Mouse (Mus musculus) neural tube, embryonic 15.5 days (tissue): ENCODE measurements around the gene Fam174a. TPM values are rescaled to one million over a fixed set of nuclear protein-coding genes. Genes with fewer than 3 reads are reported as not detected.
A peak's percentile ranks its signal among the peaks of the same experiment; 100 is the strongest.

ENCODE experiments used
- ATAC-seq: fragments of 200-750 bp; cut with Nextera tagmentation; 2 replicates; pipeline ENCODE4 v1.8.0; 2017; ENCODE audit warnings: mild to moderate bottlenecking, moderate TSS enrichment, moderate library complexity; ENCODE audit not compliant: low FRiP score
- H3K27ac ChIP-seq: fragments of 300-500 bp; sonication (generic); replicated peaks from 2 replicates; pipeline ENCODE4 v1.5.1; 2015; ENCODE audit warnings: mild to moderate bottlenecking, inconsistent platforms
- H3K27me3 ChIP-seq: fragments of 300-500 bp; sonication (generic); replicated peaks from 2 replicates; pipeline ENCODE4 v1.6.1; 2015; ENCODE audit warnings: inconsistent platforms
- H3K36me3 ChIP-seq: fragments of 300-500 bp; sonication (generic); 2 replicates; pipeline ENCODE4 v1.6.1; 2015; ENCODE audit warnings: inconsistent platforms
- H3K4me1 ChIP-seq: fragments of 300-500 bp; sonication (generic); 2 replicates; pipeline ENCODE4 v1.6.1; 2015; ENCODE audit warnings: inconsistent platforms
- H3K4me2 ChIP-seq: fragments of 300-500 bp; sonication (generic); 2 replicates; pipeline ENCODE4 v1.6.1; 2015; ENCODE audit warnings: inconsistent platforms, mild to moderate bottlenecking, moderate library complexity
- H3K4me3 ChIP-seq: fragments of 300-500 bp; sonication (generic); replicated peaks from 2 replicates; pipeline ENCODE4 v1.5.1; 2015; ENCODE audit warnings: mild to moderate bottlenecking, inconsistent platforms
- H3K9ac ChIP-seq: fragments of 300-500 bp; sonication (generic); replicated peaks from 2 replicates; pipeline ENCODE4 v1.6.1; 2015; ENCODE audit warnings: mild to moderate bottlenecking, inconsistent platforms
- H3K9me3 ChIP-seq: fragments of 300-500 bp; sonication (generic); replicated peaks from 2 replicates; pipeline ENCODE4 v1.6.1; 2016; ENCODE audit warnings: inconsistent platforms
- WGBS: fragments of 180-500 bp; shearing (Covaris S2); methylation state at CpG from one replicate; pipeline ENCODE4 v1.1.7; 2015; ENCODE audit warnings: mixed read lengths; 5-methylcytosine and 5-hydroxymethylcytosine counted together
- polyA plus RNA-seq: library from polyadenylated mRNA; unstranded; fragments of >200 nt; fragmentation: Nextera tagmentation; extraction: Ambion mirVana; gene quantifications from 2 replicates; pipeline ENCODE4 v1.2.1, GENCODE M21; 2015

Gene Fam174a
- polyA plus RNA-seq, result 29.0 and 31.3 TPM in 2 replicates

- Histone ChIP-seq H3K4me2 (peak within 1 kb of the TSS; percentile 81), H3K9ac (peak within 1 kb of the TSS; percentile 93)
- under 1% methylated on average over 79 of the region's 79 CpGs for WGBS
Observed at GRCm38 (mm10) chr1:95313393-95314228, at the start of gene Fam174a. Gene Fam174a, plus strand, starts transcription at chr1:95313623.

GRCm38 (mm10) chr1:95263843-95264242 is 49.6 kb upstream of the Fam174a start:
- WGBS, result 24% methylated on average over 2 of the region's 2 CpGs
- ATAC-seq, result no peak

More at GRCm38 (mm10) chr1:95313393-95314228, at the start of gene Fam174a:
- Histone ChIP-seq H3K4me1 (peaks cover 25% of the 10 kb centered on the region), H3K27ac (peak within 1 kb of the TSS; percentile 92), H3K4me3 (peak within 1 kb of the TSS; percentile 89), H3K9me3 (no peaks in the 10 kb centered on the region), H3K36me3 (no peaks in the 10 kb centered on the region), H3K27me3 (no peaks in the 10 kb centered on the region)
- peak; percentile 99 for ATAC-seq

GRCm38 (mm10) chr1:95267950-95268724 is 45.3 kb upstream of the Fam174a start:
- Histone ChIP-seq H3K27ac (no peak overlapping the region), H3K4me2 (peak overlapping the region; percentile 11; the same call in 1 of the 2 replicates), H3K4me3 (no peak overlapping the region), H3K9me3 (no peaks in the 10 kb centered on the region), H3K27me3 (no peaks in the 10 kb centered on the region), H3K36me3 (no peaks in the 10 kb centered on the region), H3K9ac (no peak overlapping the region), H3K4me1 (no peaks in the 10 kb centered on the region)
- peak; percentile 31; the same call in 1 of the 2 replicates for ATAC-seq
- 71% methylated on average over 13 of the region's 13 CpGs for WGBS

More at GRCm38 (mm10) chr1:95263843-95264242, 49.6 kb upstream of the Fam174a start:
- no peaks in the 10 kb centered on the region for H3K9me3 ChIP-seq
- H3K27ac ChIP-seq, result no peak overlapping the region
- no peaks in the 10 kb centered on the region for H3K4me1 ChIP-seq
- no peaks in the 10 kb centered on the region for H3K27me3 ChIP-seq
- no peaks in the 10 kb centered on the region for H3K36me3 ChIP-seq
- no peak overlapping the region for H3K4me3 ChIP-seq
- no peak overlapping the region for H3K9ac ChIP-seq
- no peak overlapping the region for H3K4me2 ChIP-seq

- no peak overlapping the region for H3K9ac ChIP-seq
- no peaks in the 10 kb centered on the region for H3K36me3 ChIP-seq
- H3K27me3 ChIP-seq, result no peaks in the 10 kb centered on the region
- H3K27ac ChIP-seq, result no peak overlapping the region
- no peak for ATAC-seq
- WGBS, result 33% methylated on average over 1 of the region's 1 CpGs
- H3K4me1 ChIP-seq, result no peaks in the 10 kb centered on the region
- no peak overlapping the region for H3K4me3 ChIP-seq
- no peak overlapping the region for H3K4me2 ChIP-seq
- no peaks in the 10 kb centered on the region for H3K9me3 ChIP-seq
Observed at GRCm38 (mm10) chr1:95273321-95273720, 40.1 kb upstream of the Fam174a start.

- ATAC-seq, result no peak
- 74% methylated on average over 5 of the region's 5 CpGs for WGBS
- Histone ChIP-seq H3K27me3 (no peaks in the 10 kb centered on the region), H3K36me3 (no peaks in the 10 kb centered on the region), H3K4me2 (no peak overlapping the region), H3K9me3 (no peaks in the 10 kb centered on the region), H3K4me1 (peaks cover 5% of the 10 kb centered on the region; the same call in 1 of the 2 replicates), H3K27ac (no peak overlapping the region), H3K9ac (no peak overlapping the region), H3K4me3 (no peak overlapping the region)
Observed at GRCm38 (mm10) chr1:95308324-95308723, 5.1 kb upstream of the Fam174a start.

- Histone ChIP-seq H3K27me3 (no peaks in the 10 kb centered on the region), H3K4me1 (peaks cover 25% of the 10 kb centered on the region), H3K36me3 (no peaks in the 10 kb centered on the region), H3K4me2 (peak overlapping the region; percentile 81), H3K9ac (peak overlapping the region; percentile 93), H3K9me3 (no peaks in the 10 kb centered on the region), H3K4me3 (peak overlapping the region; percentile 89), H3K27ac (peak overlapping the region; percentile 92)
- ATAC-seq, result no peak
- 0% methylated on average over 6 of the region's 6 CpGs for WGBS
Observed at GRCm38 (mm10) chr1:95314229-95314555, 769 bp downstream of the Fam174a start.

- Histone ChIP-seq H3K9me3 (no peaks in the 10 kb centered on the region), H3K27ac (no peak overlapping the region), H3K4me2 (no peak overlapping the region), H3K9ac (no peak overlapping the region), H3K4me1 (peaks cover 25% of the 10 kb centered on the region), H3K36me3 (no peaks in the 10 kb centered on the region), H3K27me3 (no peaks in the 10 kb centered on the region), H3K4me3 (no peak overlapping the region)
- 78% methylated on average over 6 of the region's 6 CpGs for WGBS
- ATAC-seq, result no peak
Observed at GRCm38 (mm10) chr1:95315981-95316380, 2.6 kb downstream of the Fam174a start.

- Histone ChIP-seq H3K4me3 (no peak overlapping the region), H3K36me3 (peaks cover 12% of the 10 kb centered on the region), H3K4me2 (no peak overlapping the region), H3K9ac (no peak overlapping the region), H3K9me3 (no peaks in the 10 kb centered on the region), H3K27me3 (no peaks in the 10 kb centered on the region), H3K27ac (no peak overlapping the region), H3K4me1 (no peaks in the 10 kb centered on the region)
- no peak for ATAC-seq
- WGBS, result 70% methylated on average over 2 of the region's 2 CpGs
Observed at GRCm38 (mm10) chr1:95322219-95322618, 8.8 kb downstream of the Fam174a start.

- Histone ChIP-seq H3K27me3 (no peaks in the 10 kb centered on the region), H3K9me3 (no peaks in the 10 kb centered on the region), H3K27ac (no peak overlapping the region), H3K9ac (no peak overlapping the region), H3K4me2 (no peak overlapping the region), H3K4me3 (no peak overlapping the region), H3K36me3 (peaks cover 12% of the 10 kb centered on the region), H3K4me1 (no peaks in the 10 kb centered on the region)
- WGBS, result 85% methylated on average over 7 of the region's 7 CpGs
- no peak for ATAC-seq
Observed at GRCm38 (mm10) chr1:95323004-95323403, 9.6 kb downstream of the Fam174a start.

- Histone ChIP-seq H3K36me3 (peaks cover 12% of the 10 kb centered on the region), H3K27ac (no peak overlapping the region), H3K9ac (no peak overlapping the region), H3K9me3 (no peaks in the 10 kb centered on the region), H3K4me3 (no peak overlapping the region), H3K4me1 (no peaks in the 10 kb centered on the region), H3K27me3 (no peaks in the 10 kb centered on the region), H3K4me2 (no peak overlapping the region)
- ATAC-seq, result no peak
Observed at GRCm38 (mm10) chr1:95326856-95327255, 13.4 kb downstream of the Fam174a start.

- H3K4me1 ChIP-seq, result no peaks in the 10 kb centered on the region
- H3K9ac ChIP-seq, result no peak overlapping the region
- H3K27me3 ChIP-seq, result no peaks in the 10 kb centered on the region
- no peak for ATAC-seq
- H3K27ac ChIP-seq, result no peak overlapping the region
- no peaks in the 10 kb centered on the region for H3K9me3 ChIP-seq
- no peaks in the 10 kb centered on the region for H3K36me3 ChIP-seq
- H3K4me3 ChIP-seq, result no peak overlapping the region
- no peak overlapping the region for H3K4me2 ChIP-seq
Observed at GRCm38 (mm10) chr1:95339618-95340017, 26.2 kb downstream of the Fam174a start.

- H3K9ac ChIP-seq, result no peak overlapping the region
- H3K4me1 ChIP-seq, result no peaks in the 10 kb centered on the region
- H3K9me3 ChIP-seq, result no peaks in the 10 kb centered on the region
- no peaks in the 10 kb centered on the region for H3K36me3 ChIP-seq
- ATAC-seq, result no peak
- no peak overlapping the region for H3K27ac ChIP-seq
- H3K4me2 ChIP-seq, result no peak overlapping the region
- no peaks in the 10 kb centered on the region for H3K27me3 ChIP-seq
- no peak overlapping the region for H3K4me3 ChIP-seq
Observed at GRCm38 (mm10) chr1:95342242-95342641, 28.8 kb downstream of the Fam174a start.
